Comparison of ENCODE assay signal across 20 mouse cellular contexts in the genomic region with DNA sequence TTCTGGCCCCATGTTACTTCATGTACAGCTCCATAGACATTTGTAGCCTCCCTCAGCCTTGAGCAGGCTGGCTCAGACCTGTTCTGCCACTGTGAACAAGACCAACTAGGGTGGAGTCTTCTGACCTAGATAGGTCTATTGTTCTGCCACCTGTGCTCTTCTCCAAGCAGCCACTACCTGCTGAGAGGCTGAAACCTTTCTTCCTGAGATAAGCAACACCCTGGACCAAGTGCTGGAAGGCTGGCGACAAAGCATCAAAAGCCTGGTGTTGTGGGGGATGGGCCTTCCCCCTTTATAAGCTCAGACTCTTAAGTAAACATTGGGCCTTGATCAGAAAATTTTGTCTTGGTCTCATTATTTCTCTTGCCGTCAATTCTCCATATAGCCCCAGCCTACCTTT.
"Had no signal": no experiment of that assay in that cellular context is flagged by ENCODE, and none has a peak within 500 bp of the region (broad histone marks: within the 10 kb centered on the region; RNA-seq: fewer than 3 reads in every experiment).

No protein-coding gene starts in this region.

- H3K9ac ChIP-seq: lung, embryonic 14.5 days; midbrain, embryonic 13.5 days; midbrain, embryonic 15.5 days; neural tube, embryonic 13.5 days; neural tube, embryonic 15.5 days had no signal

- ATAC-seq: midbrain, embryonic 13.5 days; midbrain, embryonic 15.5 days had no signal

- H3K36me3 ChIP-seq: midbrain, embryonic 13.5 days; midbrain, embryonic 15.5 days; neural tube, embryonic 13.5 days; neural tube, embryonic 15.5 days had no signal

- H3K27ac ChIP-seq: macrophage; midbrain, embryonic 13.5 days; midbrain, embryonic 15.5 days; neural tube, embryonic 13.5 days; neural tube, embryonic 15.5 days had no signal

- DNase-seq: lung, adult 18-20 months; lung, embryonic 14.5 days; lung, postnatal 10 days; lung, postnatal 36 days; retina, postnatal 1 day; right cerebral cortex, adult 18-20 months; right cerebral cortex, postnatal 25 days; right cerebral cortex, postnatal 4 days; spleen, adult 18-20 months; thymus, adult 2 months; thymus, postnatal 25 days; thymus, postnatal 4 days had no signal

- H3K9me3 ChIP-seq: midbrain, embryonic 13.5 days; midbrain, embryonic 15.5 days; neural tube, embryonic 13.5 days; neural tube, embryonic 15.5 days had no signal

- H3K27me3 ChIP-seq: midbrain, embryonic 13.5 days; midbrain, embryonic 15.5 days; neural tube, embryonic 13.5 days; neural tube, embryonic 15.5 days had no signal

- H3K4me1 ChIP-seq: megakaryocyte, embryonic 14.5 days; midbrain, embryonic 13.5 days; midbrain, embryonic 15.5 days; neural tube, embryonic 13.5 days; neural tube, embryonic 15.5 days had no signal

- H3K4me2 ChIP-seq: lung, embryonic 14.5 days; midbrain, embryonic 11.5 days; midbrain, embryonic 13.5 days; midbrain, embryonic 15.5 days; neural tube, embryonic 13.5 days; neural tube, embryonic 15.5 days had no signal

- H3K4me3 ChIP-seq: megakaryocyte, embryonic 14.5 days; midbrain, embryonic 13.5 days; midbrain, embryonic 15.5 days; myocyte; neural tube, embryonic 13.5 days; neural tube, embryonic 15.5 days had no signal
